18 mouse cellular contexts compared by ENCODE assay signal in genomic region chr3:37488173-37488572, GRCm38 (mm10).
"Had no signal": no experiment of that assay in that cellular context is flagged by ENCODE, and none has a peak within 500 bp of the region (broad histone marks: within the 10 kb centered on the region; RNA-seq: fewer than 3 reads in every experiment).

No protein-coding gene starts in this region.

- H3K36me3 ChIP-seq: intestine, embryonic 15.5 days; limb, embryonic 15.5 days; midbrain, embryonic 10.5 days; midbrain, embryonic 13.5 days had no signal

- ATAC-seq: intestine, embryonic 15.5 days; midbrain, embryonic 13.5 days; midbrain, embryonic 16.5 days had no signal

- H3K9ac ChIP-seq: intestine, embryonic 15.5 days; limb, embryonic 12.5 days; limb, embryonic 15.5 days; midbrain, embryonic 13.5 days had no signal

- H3K4me1 ChIP-seq: intestine, embryonic 15.5 days; limb, embryonic 12.5 days; limb, embryonic 15.5 days; midbrain, embryonic 10.5 days; midbrain, embryonic 13.5 days had no signal

- DNase-seq: kidney, adult 18-20 months; kidney, adult 9 months; kidney, postnatal 14 days; layer of hippocampus, postnatal 36 days; left cerebral cortex, postnatal 4 days; lung, adult 2 months; lung, postnatal 14 days; lung, postnatal 4 days; thymus, adult 18-20 months; thymus, postnatal 36 days had no signal

- H3K27ac ChIP-seq: intestine, embryonic 15.5 days; left cerebral cortex, adult 2 months; limb, embryonic 12.5 days; limb, embryonic 15.5 days; midbrain, embryonic 10.5 days; midbrain, embryonic 13.5 days had no signal

- H3K4me2 ChIP-seq: intestine, embryonic 15.5 days; limb, embryonic 12.5 days; limb, embryonic 15.5 days; midbrain, embryonic 13.5 days had no signal

- H3K4me3 ChIP-seq: intestine, embryonic 15.5 days; left cerebral cortex, adult 2 months; limb, embryonic 12.5 days; limb, embryonic 15.5 days; midbrain, embryonic 10.5 days; midbrain, embryonic 13.5 days; myocyte had no signal

- H3K27me3 ChIP-seq: intestine, embryonic 15.5 days; limb, embryonic 12.5 days; limb, embryonic 15.5 days; midbrain, embryonic 13.5 days had no signal

- H3K9me3 ChIP-seq: intestine, embryonic 15.5 days; limb, embryonic 12.5 days; limb, embryonic 15.5 days; midbrain, embryonic 10.5 days; midbrain, embryonic 13.5 days had no signal
